Mouse (Mus musculus): ENCODE data around the gene Ints5. TPM values are rescaled to one million over a fixed set of nuclear protein-coding genes. Genes with fewer than 3 reads are reported as not detected.
A peak's percentile ranks its signal among the peaks of the same experiment; 100 is the strongest.
"Not testable (repeated sequence)": the region's sequence is repeated elsewhere in the genome, so short reads cannot be mapped to it uniquely, and the experiment has no call there.

The Ints5 gene
- polyA plus RNA-seq, 1 experiment from 2014 or later, result 31.1 TPM

- H3K9me3 ChIP-seq (ENCODE audit: control insufficient read depth, low read length), result no peaks in the 10 kb centered on the region
- no peaks in the 10 kb centered on the region for H3K36me3 ChIP-seq (ENCODE audit: control insufficient read depth, insufficient read depth, low read length)
- no peaks in the 10 kb centered on the region for H3K4me1 ChIP-seq (ENCODE audit: control insufficient read depth, insufficient read depth, low read length)
- H3K4me3 ChIP-seq (replicated peaks; ENCODE audit: low read depth, low read length), result no peak overlapping the region
- H3K9ac ChIP-seq (replicated peaks; ENCODE audit: low read length), result no peak overlapping the region
- no peak overlapping the region for H3K4me2 ChIP-seq (ENCODE audit: low read length)
- no peaks in the 10 kb centered on the region for H3K27me3 ChIP-seq (ENCODE audit: control insufficient read depth, insufficient read depth, low read length)
- DNase-seq, result peak; percentile 62
- ATAC-seq (ENCODE audit: low FRiP score, low TSS enrichment), result no peak
- no peak overlapping the region for H3K27ac ChIP-seq (replicated peaks; ENCODE audit: low read depth, low read length)
- WGBS, result 12% methylated on average over 1 of the region's 1 CpGs
Observed at GRCm38 (mm10) chr19:8859018-8859417, 33.8 kb upstream of the Ints5 start.

GRCm38 (mm10) chr19:8864265-8864664, 28.5 kb upstream of the Ints5 start:
- ATAC-seq (ENCODE audit: low FRiP score, low TSS enrichment) (no peak), DNase-seq (no peak)
- 88% methylated on average over 6 of the region's 6 CpGs for WGBS
- Histone ChIP-seq H3K4me3 (replicated peaks; ENCODE audit: low read depth, low read length) (no peak overlapping the region), H3K27me3 (ENCODE audit: control insufficient read depth, insufficient read depth, low read length) (no peaks in the 10 kb centered on the region), H3K9me3 (ENCODE audit: control insufficient read depth, low read length) (no peaks in the 10 kb centered on the region), H3K4me1 (ENCODE audit: control insufficient read depth, insufficient read depth, low read length) (no peaks in the 10 kb centered on the region), H3K4me2 (ENCODE audit: low read length) (no peak overlapping the region), H3K27ac (replicated peaks; ENCODE audit: low read depth, low read length) (no peak overlapping the region), H3K36me3 (ENCODE audit: control insufficient read depth, insufficient read depth, low read length) (no peaks in the 10 kb centered on the region), H3K9ac (replicated peaks; ENCODE audit: low read length) (no peak overlapping the region)

GRCm38 (mm10) chr19:8870381-8870780, 22.4 kb upstream of the Ints5 start:
- DNase-seq; H3K9me3 ChIP-seq (ENCODE audit: control insufficient read depth, low read length); H3K4me1 ChIP-seq (ENCODE audit: control insufficient read depth, insufficient read depth, low read length); H3K9ac ChIP-seq (replicated peaks; ENCODE audit: low read length); H3K27me3 ChIP-seq (ENCODE audit: control insufficient read depth, insufficient read depth, low read length); ATAC-seq (ENCODE audit: low FRiP score, low TSS enrichment); H3K27ac ChIP-seq (replicated peaks; ENCODE audit: low read depth, low read length); H3K4me3 ChIP-seq (replicated peaks; ENCODE audit: low read depth, low read length): not testable (repeated sequence)
- 86% methylated on average over 3 of the region's 3 CpGs for WGBS
- peak overlapping the region; percentile 84; the same call in 1 of the 2 replicates for H3K4me2 ChIP-seq (ENCODE audit: low read length)
- H3K36me3 ChIP-seq (ENCODE audit: control insufficient read depth, insufficient read depth, low read length), result peaks cover 21% of the 10 kb centered on the region

- Histone ChIP-seq H3K27ac (replicated peaks; ENCODE audit: low read depth, low read length) (peak overlapping the region; percentile 71), H3K4me1 (ENCODE audit: control insufficient read depth, insufficient read depth, low read length) (peaks cover 8% of the 10 kb centered on the region), H3K9me3 (ENCODE audit: control insufficient read depth, low read length) (no peaks in the 10 kb centered on the region), H3K4me2 (ENCODE audit: low read length) (peak overlapping the region; percentile 84), H3K9ac (replicated peaks; ENCODE audit: low read length) (peak overlapping the region; percentile 93), H3K36me3 (ENCODE audit: control insufficient read depth, insufficient read depth, low read length) (peaks cover 25% of the 10 kb centered on the region), H3K4me3 (replicated peaks; ENCODE audit: low read depth, low read length) (peak overlapping the region; percentile 95), H3K27me3 (ENCODE audit: control insufficient read depth, insufficient read depth, low read length) (no peaks in the 10 kb centered on the region)
- DNase-seq, result no peak
- peak; percentile 38; the same call in 1 of the 2 replicates for ATAC-seq (ENCODE audit: low FRiP score, low TSS enrichment)
- 61% methylated on average over 9 of the region's 9 CpGs for WGBS
Observed at GRCm38 (mm10) chr19:8870838-8871237, 22.0 kb upstream of the Ints5 start.

- peak; percentile 96 for DNase-seq
- peaks cover 8% of the 10 kb centered on the region for H3K4me1 ChIP-seq (ENCODE audit: control insufficient read depth, insufficient read depth, low read length)
- H3K4me2 ChIP-seq (ENCODE audit: low read length), result peak within 1 kb of the TSS; percentile 84
- no peaks in the 10 kb centered on the region for H3K9me3 ChIP-seq (ENCODE audit: control insufficient read depth, low read length)
- peak within 1 kb of the TSS; percentile 93 for H3K9ac ChIP-seq (replicated peaks; ENCODE audit: low read length)
- ATAC-seq (ENCODE audit: low FRiP score, low TSS enrichment), result peak; percentile 97
- peak within 1 kb of the TSS; percentile 95 for H3K4me3 ChIP-seq (replicated peaks; ENCODE audit: low read depth, low read length)
- no peaks in the 10 kb centered on the region for H3K27me3 ChIP-seq (ENCODE audit: control insufficient read depth, insufficient read depth, low read length)
- under 1% methylated on average over 59 of the region's 59 CpGs for WGBS
- peak within 1 kb of the TSS; percentile 77 for H3K27ac ChIP-seq (replicated peaks; ENCODE audit: low read depth, low read length)
- peaks cover 32% of the 10 kb centered on the region for H3K36me3 ChIP-seq (ENCODE audit: control insufficient read depth, insufficient read depth, low read length)
Observed at GRCm38 (mm10) chr19:8871267-8872186, 21.3 kb upstream of the Ints5 start, which contains the start of gene Ubxn1. Ubxn1 (plus strand) TSS chr19:8871496.

GRCm38 (mm10) chr19:8872266-8872840, 20.5 kb upstream of the Ints5 start:
- Histone ChIP-seq H3K9me3 (ENCODE audit: control insufficient read depth, low read length) (no peaks in the 10 kb centered on the region), H3K36me3 (ENCODE audit: control insufficient read depth, insufficient read depth, low read length) (peaks cover 39% of the 10 kb centered on the region), H3K9ac (replicated peaks; ENCODE audit: low read length) (peak overlapping the region; percentile 93), H3K4me3 (replicated peaks; ENCODE audit: low read depth, low read length) (peak overlapping the region; percentile 95), H3K4me1 (ENCODE audit: control insufficient read depth, insufficient read depth, low read length) (peaks cover 8% of the 10 kb centered on the region), H3K4me2 (ENCODE audit: low read length) (peak overlapping the region; percentile 84), H3K27me3 (ENCODE audit: control insufficient read depth, insufficient read depth, low read length) (no peaks in the 10 kb centered on the region), H3K27ac (replicated peaks; ENCODE audit: low read depth, low read length) (peak overlapping the region; percentile 77)
- WGBS, result 79% methylated on average over 10 of the region's 10 CpGs
- ATAC-seq (ENCODE audit: low FRiP score, low TSS enrichment) (no peak), DNase-seq (no peak)

GRCm38 (mm10) chr19:8875031-8875430, 17.8 kb upstream of the Ints5 start:
- 98% methylated on average over 7 of the region's 7 CpGs for WGBS
- H3K9me3 ChIP-seq (ENCODE audit: control insufficient read depth, low read length), result no peaks in the 10 kb centered on the region
- H3K4me1 ChIP-seq (ENCODE audit: control insufficient read depth, insufficient read depth, low read length), result peaks cover 13% of the 10 kb centered on the region
- H3K9ac ChIP-seq (replicated peaks; ENCODE audit: low read length), result no peak overlapping the region
- ATAC-seq (ENCODE audit: low FRiP score, low TSS enrichment) (no peak), DNase-seq (no peak)
- H3K27me3 ChIP-seq (ENCODE audit: control insufficient read depth, insufficient read depth, low read length), result no peaks in the 10 kb centered on the region
- H3K36me3 ChIP-seq (ENCODE audit: control insufficient read depth, insufficient read depth, low read length), result peaks cover 52% of the 10 kb centered on the region
- H3K4me2 ChIP-seq (ENCODE audit: low read length), result no peak overlapping the region
- no peak overlapping the region for H3K4me3 ChIP-seq (replicated peaks; ENCODE audit: low read depth, low read length)
- no peak overlapping the region for H3K27ac ChIP-seq (replicated peaks; ENCODE audit: low read depth, low read length)

GRCm38 (mm10) chr19:8880311-8881033, 12.3 kb upstream of the Ints5 start, which contains the start of gene Uqcc3:
Uqcc3 (minus strand) TSS chr19:8880923.
- ATAC-seq (ENCODE audit: low FRiP score, low TSS enrichment) (peak; percentile 96), DNase-seq (peak; percentile 92)
- no peaks in the 10 kb centered on the region for H3K27me3 ChIP-seq (ENCODE audit: control insufficient read depth, insufficient read depth, low read length)
- H3K36me3 ChIP-seq (ENCODE audit: control insufficient read depth, insufficient read depth, low read length), result peaks cover 30% of the 10 kb centered on the region
- H3K9me3 ChIP-seq (ENCODE audit: control insufficient read depth, low read length), result no peaks in the 10 kb centered on the region
- WGBS, result under 1% methylated on average over 42 of the region's 42 CpGs
- H3K9ac ChIP-seq (replicated peaks; ENCODE audit: low read length), result peak within 1 kb of the TSS; percentile 88
- H3K27ac ChIP-seq (replicated peaks; ENCODE audit: low read depth, low read length), result peak within 1 kb of the TSS; percentile 87
- H3K4me1 ChIP-seq (ENCODE audit: control insufficient read depth, insufficient read depth, low read length), result peaks cover 10% of the 10 kb centered on the region; the same call in 1 of the 2 replicates
- peak within 1 kb of the TSS; percentile 91 for H3K4me2 ChIP-seq (ENCODE audit: low read length)
- H3K4me3 ChIP-seq (replicated peaks; ENCODE audit: low read depth, low read length), result peak within 1 kb of the TSS; percentile 72

All from midbrain, embryonic 14.5 days (tissue).